Mouse (Mus musculus) neural tube, embryonic 14.5 days (tissue): ENCODE results near the gene Coq8a. TPM values are rescaled to one million over a fixed set of nuclear protein-coding genes. Genes with fewer than 3 reads are reported as not detected.

Experiments
- ATAC-seq: fragments of 200-750 bp; cut with Nextera tagmentation; 2 replicates; pipeline ENCODE4 v1.8.0; 2017; ENCODE audit warnings: low read depth, mild to moderate bottlenecking, moderate TSS enrichment, moderate library complexity
- H3K27ac ChIP-seq: fragments of 300-500 bp; sonication (generic); 2 replicates; pipeline ENCODE4 v1.5.1; 2014; ENCODE audit warnings: low read depth, mild to moderate bottlenecking, control low read depth, low read length, moderate library complexity, mixed read lengths
- H3K27me3 ChIP-seq: fragments of 300-500 bp; sonication (generic); 2 replicates; pipeline ENCODE4 v1.6.1; 2014; ENCODE audit warnings: low read length; ENCODE audit not compliant: control insufficient read depth, insufficient read depth
- H3K36me3 ChIP-seq: fragments of 300-500 bp; sonication (generic); 2 replicates; pipeline ENCODE4 v1.6.1; 2014; ENCODE audit warnings: low read length, mixed read lengths; ENCODE audit not compliant: control insufficient read depth, insufficient read depth
- H3K4me1 ChIP-seq: fragments of 300-500 bp; sonication (generic); 2 replicates; pipeline ENCODE4 v1.6.1; 2014; ENCODE audit warnings: low read length; ENCODE audit not compliant: control insufficient read depth, insufficient read depth
- H3K4me2 ChIP-seq: fragments of 300-500 bp; sonication (generic); 2 replicates; pipeline ENCODE4 v1.6.1; 2014; ENCODE audit warnings: mild to moderate bottlenecking, low read depth, low read length, control low read depth
- H3K4me3 ChIP-seq: fragments of 300-500 bp; sonication (generic); 2 replicates; pipeline ENCODE4 v1.5.1; 2014; ENCODE audit warnings: low read depth, low read length, control low read depth, mixed read lengths
- H3K9ac ChIP-seq: fragments of 300-500 bp; sonication (generic); replicated peaks from 2 replicates; pipeline ENCODE4 v1.6.1; 2014; ENCODE audit warnings: low read depth, mild to moderate bottlenecking, control low read depth, low read length, mixed read lengths
- H3K9me3 ChIP-seq: fragments of 300-500 bp; sonication (generic); 2 replicates; pipeline ENCODE4 v1.6.1; 2016; ENCODE audit warnings: low read length; ENCODE audit not compliant: control insufficient read depth
- WGBS: fragments of 180-500 bp; shearing (Covaris S2); extraction: QIAGEN DNeasy Blood & Tissue Kit; methylation state at CpG from one replicate; pipeline ENCODE4 v1.1.7; 2014; 5-methylcytosine and 5-hydroxymethylcytosine counted together
- polyA plus RNA-seq: library from polyadenylated mRNA; unstranded; fragments of >200 nt; fragmentation: Nextera tagmentation; extraction: Ambion mirVana; gene quantifications from 2 replicates; pipeline ENCODE4 v1.2.1, GENCODE M21; 2014

The Coq8a gene
- polyA plus RNA-seq, 1 experiment from 2014 or later: 3.1 TPM

- Histone ChIP-seq H3K27ac (no peak overlapping the region), H3K27me3 (no peaks in the 10 kb centered on the region), H3K9ac (no peak overlapping the region), H3K4me3 (no peak overlapping the region), H3K36me3 (no peaks in the 10 kb centered on the region), H3K9me3 (no peaks in the 10 kb centered on the region), H3K4me1 (no peaks in the 10 kb centered on the region), H3K4me2 (no peak overlapping the region)
- 39% methylated on average over 3 of the region's 3 CpGs for WGBS
- no peak for ATAC-seq
These were observed 24.2 kb downstream of the Coq8a start for GRCm38 (mm10) chr1:180175167-180175566.

- H3K4me3 ChIP-seq: no peak overlapping the region
- no peaks in the 10 kb centered on the region for H3K27me3 ChIP-seq
- no peak overlapping the region for H3K27ac ChIP-seq
- 65% methylated on average over 6 of the region's 6 CpGs for WGBS
- no peaks in the 10 kb centered on the region for H3K36me3 ChIP-seq
- H3K4me1 ChIP-seq: no peaks in the 10 kb centered on the region
- H3K9me3 ChIP-seq: no peaks in the 10 kb centered on the region
- no peak for ATAC-seq
- no peak overlapping the region for H3K9ac ChIP-seq
- no peak overlapping the region for H3K4me2 ChIP-seq
These were observed 24.7 kb downstream of the Coq8a start for GRCm38 (mm10) chr1:180174718-180175117.

- WGBS: 84% methylated on average over 5 of the region's 5 CpGs
- H3K9ac ChIP-seq: no peak overlapping the region
- no peak overlapping the region for H3K4me3 ChIP-seq
- no peaks in the 10 kb centered on the region for H3K27me3 ChIP-seq
- no peak overlapping the region for H3K4me2 ChIP-seq
- no peaks in the 10 kb centered on the region for H3K36me3 ChIP-seq
- no peaks in the 10 kb centered on the region for H3K9me3 ChIP-seq
- no peaks in the 10 kb centered on the region for H3K4me1 ChIP-seq
- H3K27ac ChIP-seq: no peak overlapping the region
- ATAC-seq: no peak
These were observed 26.4 kb downstream of the Coq8a start for GRCm38 (mm10) chr1:180173017-180173416.

- 86% methylated on average over 4 of the region's 4 CpGs for WGBS
- no peak for ATAC-seq
- Histone ChIP-seq H3K9ac (no peak overlapping the region), H3K9me3 (no peaks in the 10 kb centered on the region), H3K4me1 (no peaks in the 10 kb centered on the region), H3K36me3 (no peaks in the 10 kb centered on the region), H3K27ac (no peak overlapping the region), H3K27me3 (no peaks in the 10 kb centered on the region), H3K4me3 (no peak overlapping the region), H3K4me2 (no peak overlapping the region)
These were observed 26.8 kb downstream of the Coq8a start for GRCm38 (mm10) chr1:180172600-180172999.

- H3K9me3 ChIP-seq: no peaks in the 10 kb centered on the region
- no peak overlapping the region for H3K4me3 ChIP-seq
- ATAC-seq: no peak
- H3K4me1 ChIP-seq: no peaks in the 10 kb centered on the region
- 83% methylated on average over 2 of the region's 2 CpGs for WGBS
- no peak overlapping the region for H3K4me2 ChIP-seq
- no peaks in the 10 kb centered on the region for H3K36me3 ChIP-seq
- no peak overlapping the region for H3K27ac ChIP-seq
- H3K9ac ChIP-seq: no peak overlapping the region
- no peaks in the 10 kb centered on the region for H3K27me3 ChIP-seq
These were observed 27.5 kb downstream of the Coq8a start for GRCm38 (mm10) chr1:180171883-180172282.

GRCm38 (mm10) chr1:180170071-180170470 is 29.3 kb downstream of the Coq8a start:
- Histone ChIP-seq H3K4me1 (no peaks in the 10 kb centered on the region), H3K27ac (no peak overlapping the region), H3K9ac (no peak overlapping the region), H3K27me3 (no peaks in the 10 kb centered on the region), H3K36me3 (no peaks in the 10 kb centered on the region), H3K4me2 (no peak overlapping the region), H3K9me3 (no peaks in the 10 kb centered on the region), H3K4me3 (no peak overlapping the region)
- 91% methylated on average over 8 of the region's 8 CpGs for WGBS
- no peak for ATAC-seq

- ATAC-seq: no peak
- Histone ChIP-seq H3K27ac (no peak overlapping the region), H3K27me3 (no peaks in the 10 kb centered on the region), H3K9ac (no peak overlapping the region), H3K4me1 (no peaks in the 10 kb centered on the region), H3K36me3 (no peaks in the 10 kb centered on the region), H3K4me3 (no peak overlapping the region), H3K4me2 (no peak overlapping the region), H3K9me3 (no peaks in the 10 kb centered on the region)
- 86% methylated on average over 7 of the region's 7 CpGs for WGBS
These were observed 30.2 kb downstream of the Coq8a start for GRCm38 (mm10) chr1:180169161-180169560.

GRCm38 (mm10) chr1:180168294-180168693 is 31.1 kb downstream of the Coq8a start:
- no peak overlapping the region for H3K4me2 ChIP-seq
- no peak overlapping the region for H3K27ac ChIP-seq
- over 99% methylated on average over 6 of the region's 6 CpGs for WGBS
- no peaks in the 10 kb centered on the region for H3K36me3 ChIP-seq
- no peak overlapping the region for H3K4me3 ChIP-seq
- no peaks in the 10 kb centered on the region for H3K27me3 ChIP-seq
- no peak overlapping the region for H3K9ac ChIP-seq
- no peak for ATAC-seq
- H3K4me1 ChIP-seq: no peaks in the 10 kb centered on the region
- no peaks in the 10 kb centered on the region for H3K9me3 ChIP-seq

- ATAC-seq: no peak
- Histone ChIP-seq H3K4me1 (no peaks in the 10 kb centered on the region), H3K4me2 (no peak overlapping the region), H3K27me3 (no peaks in the 10 kb centered on the region), H3K4me3 (no peak overlapping the region), H3K36me3 (peaks cover 7% of the 10 kb centered on the region; the same call in 1 of the 2 replicates), H3K9ac (no peak overlapping the region), H3K9me3 (no peaks in the 10 kb centered on the region), H3K27ac (no peak overlapping the region)
- WGBS: 71% methylated on average over 5 of the region's 5 CpGs
These were observed 32.9 kb downstream of the Coq8a start for GRCm38 (mm10) chr1:180166533-180166932.

GRCm38 (mm10) chr1:180162986-180163385 is 36.4 kb downstream of the Coq8a start:
- Histone ChIP-seq H3K36me3 (peaks cover 26% of the 10 kb centered on the region; the same call in 1 of the 2 replicates), H3K9ac (no peak overlapping the region), H3K27ac (no peak overlapping the region), H3K4me3 (no peak overlapping the region), H3K4me2 (no peak overlapping the region), H3K27me3 (no peaks in the 10 kb centered on the region), H3K9me3 (no peaks in the 10 kb centered on the region), H3K4me1 (no peaks in the 10 kb centered on the region)
- no peak for ATAC-seq
- 83% methylated on average over 7 of the region's 7 CpGs for WGBS
